Mouse (Mus musculus) forebrain, embryonic 14.5 days (tissue): ENCODE measurements around the gene Mrpl18. TPM values are rescaled to one million over a fixed set of nuclear protein-coding genes. Genes with fewer than 3 reads are reported as not detected.
"Not testable (repeated sequence)": the region's sequence is repeated elsewhere in the genome, so short reads cannot be mapped to it uniquely, and the experiment has no call there.

Source experiments
- ATAC-seq: fragments of 200-750 bp; cut with Nextera tagmentation; 2 replicates; pipeline ENCODE4 v1.8.0; 2017; ENCODE audit warnings: mild to moderate bottlenecking, moderate library complexity
- DNase-seq: peaks from one replicate; pipeline ENCODE4 v3.0.0-alpha.2; 2015; ENCODE audit warnings: low spot score
- H3K27ac ChIP-seq: fragments of 300-500 bp; sonication (generic); 2 replicates; pipeline ENCODE4 v1.5.1; 2014; ENCODE audit warnings: low read depth, mild to moderate bottlenecking, control low read depth, low read length, moderate library complexity
- H3K27me3 ChIP-seq: fragments of 300-500 bp; sonication (generic); replicated peaks from 2 replicates; pipeline ENCODE4 v1.6.1; 2014; ENCODE audit warnings: low read length, control low read depth, mixed read lengths; ENCODE audit not compliant: control insufficient read depth, insufficient read depth
- H3K36me3 ChIP-seq: fragments of 300-500 bp; sonication (generic); 2 replicates; pipeline ENCODE4 v1.6.1; 2014; ENCODE audit warnings: low read length, control low read depth; ENCODE audit not compliant: control insufficient read depth, insufficient read depth
- H3K4me1 ChIP-seq: fragments of 300-500 bp; sonication (generic); 2 replicates; pipeline ENCODE4 v1.6.1; 2014; ENCODE audit warnings: antibody characterized with exemption, low read length, control low read depth; ENCODE audit not compliant: control insufficient read depth, insufficient read depth
- H3K4me2 ChIP-seq: fragments of 300-500 bp; sonication (generic); 2 replicates; pipeline ENCODE4 v1.6.1; 2014; ENCODE audit warnings: mild to moderate bottlenecking, control low read depth, low read length
- H3K4me3 ChIP-seq: fragments of 300-500 bp; sonication (generic); 2 replicates; pipeline ENCODE4 v1.5.1; 2014; ENCODE audit warnings: low read depth, low read length, control low read depth
- H3K9ac ChIP-seq: fragments of 300-500 bp; sonication (generic); 2 replicates; pipeline ENCODE4 v1.6.1; 2014; ENCODE audit warnings: mild to moderate bottlenecking, low read length, control low read depth, moderate library complexity
- H3K9me3 ChIP-seq: fragments of 300-500 bp; sonication (generic); replicated peaks from 2 replicates; pipeline ENCODE4 v1.6.1; 2016; ENCODE audit warnings: low read length, control low read depth, mixed read lengths; ENCODE audit not compliant: control insufficient read depth
- whole genome bisulfite sequencing: fragments of 180-500 bp; shearing (Covaris S2); extraction: QIAGEN DNeasy Blood & Tissue Kit; methylation state at CpG from one replicate; pipeline ENCODE4 v1.1.7; 2014; 5-methylcytosine and 5-hydroxymethylcytosine counted together
- polyA plus RNA-seq: library from polyadenylated mRNA; unstranded; fragments of >200 nt; fragmentation: Nextera tagmentation; extraction: Ambion mirVana; gene quantifications from 2 replicates; pipeline ENCODE4 v1.2.1, GENCODE M21; 2014

Gene Mrpl18
- 113 and 128 TPM in 2 replicates for polyA plus RNA-seq

DNA sequence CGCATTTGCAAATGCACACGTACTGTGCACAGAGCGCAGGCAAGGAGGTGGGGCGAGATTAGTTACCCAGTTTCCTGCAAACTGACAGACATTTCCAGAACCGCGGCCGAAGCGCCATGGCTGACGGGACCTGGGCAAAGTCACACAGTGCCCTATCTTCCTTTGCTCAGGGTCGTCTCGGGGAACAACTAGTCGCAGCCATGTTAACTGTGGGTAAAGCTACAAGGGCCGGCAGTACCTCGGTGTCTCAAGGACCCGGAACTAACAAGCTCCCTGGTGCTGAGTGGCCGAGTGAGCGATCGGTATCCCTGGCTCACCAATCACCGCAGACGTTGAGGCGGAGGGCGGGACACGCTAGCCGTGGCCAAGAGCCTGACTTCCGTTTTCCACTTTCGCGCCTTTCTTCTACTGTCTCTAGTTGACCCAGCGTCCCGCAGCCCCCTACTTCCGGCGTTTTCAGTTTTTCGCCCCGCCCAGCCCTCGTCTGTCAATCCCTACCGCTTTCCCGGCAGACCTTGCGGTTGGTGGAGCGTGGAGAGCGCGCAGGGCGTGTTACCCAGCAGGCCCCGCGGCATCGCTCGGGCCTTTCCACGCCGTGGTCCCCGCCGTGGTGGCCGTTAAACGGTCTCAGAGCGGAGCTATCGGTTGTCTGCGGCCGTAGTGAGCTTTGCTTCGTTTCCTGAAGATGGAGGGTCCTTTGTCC, at the start of gene Mrpl18:
Gene Mrpl18 (minus strand): TSS at position 465 of the 703 bp plus-strand sequence.
- Histone ChIP-seq H3K36me3 (peaks cover 55% of the 10 kb centered on the region), H3K4me2 (peak within 1 kb of the TSS; percentile 90)

DNA sequence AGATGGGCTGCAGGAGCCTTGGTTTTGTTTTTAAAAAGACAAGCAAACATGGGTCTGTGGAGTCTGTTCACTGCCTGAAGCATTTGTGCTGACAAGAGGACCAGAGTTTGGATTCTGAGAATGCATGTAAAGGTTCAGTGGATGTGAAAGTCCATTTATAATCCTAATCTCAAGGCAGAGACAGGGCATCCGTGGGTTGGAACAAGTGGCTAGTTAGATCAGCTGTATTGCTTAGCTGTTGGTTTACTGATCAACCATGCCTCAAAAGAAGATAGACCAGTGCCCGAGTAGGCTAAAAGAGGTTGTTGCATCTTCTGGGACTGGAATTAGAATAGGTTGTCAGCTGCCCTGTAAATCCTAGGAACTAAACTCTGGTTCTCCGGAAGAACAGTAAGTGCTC, 47.3 kb upstream of the Mrpl18 start:
- WGBS, result 93% methylated on average over 3 of the region's 3 CpGs
- DNase-seq (no peak), ATAC-seq (no peak)
- Histone ChIP-seq H3K27ac (no peak overlapping the region), H3K36me3 (peaks cover 34% of the 10 kb centered on the region), H3K27me3 (no peaks in the 10 kb centered on the region), H3K9me3 (no peaks in the 10 kb centered on the region), H3K9ac (no peak overlapping the region), H3K4me1 (peaks cover 9% of the 10 kb centered on the region; the same call in 1 of the 2 replicates), H3K4me3 (no peak overlapping the region), H3K4me2 (no peak overlapping the region)

More for the DNA sequence above, at the start of gene Mrpl18:
- H3K9ac ChIP-seq, result peak within 1 kb of the TSS; percentile 96
- H3K27ac ChIP-seq, result peak within 1 kb of the TSS; percentile 84
- DNase-seq (peak; percentile 100), ATAC-seq (peak; percentile 99)
- peaks cover 6% of the 10 kb centered on the region; the same call in 1 of the 2 replicates for H3K4me1 ChIP-seq
- H3K27me3 ChIP-seq, result no peaks in the 10 kb centered on the region
- peak within 1 kb of the TSS; percentile 91 for H3K4me3 ChIP-seq
- no peaks in the 10 kb centered on the region for H3K9me3 ChIP-seq
- WGBS, result under 1% methylated on average over 56 of the region's 56 CpGs

DNA sequence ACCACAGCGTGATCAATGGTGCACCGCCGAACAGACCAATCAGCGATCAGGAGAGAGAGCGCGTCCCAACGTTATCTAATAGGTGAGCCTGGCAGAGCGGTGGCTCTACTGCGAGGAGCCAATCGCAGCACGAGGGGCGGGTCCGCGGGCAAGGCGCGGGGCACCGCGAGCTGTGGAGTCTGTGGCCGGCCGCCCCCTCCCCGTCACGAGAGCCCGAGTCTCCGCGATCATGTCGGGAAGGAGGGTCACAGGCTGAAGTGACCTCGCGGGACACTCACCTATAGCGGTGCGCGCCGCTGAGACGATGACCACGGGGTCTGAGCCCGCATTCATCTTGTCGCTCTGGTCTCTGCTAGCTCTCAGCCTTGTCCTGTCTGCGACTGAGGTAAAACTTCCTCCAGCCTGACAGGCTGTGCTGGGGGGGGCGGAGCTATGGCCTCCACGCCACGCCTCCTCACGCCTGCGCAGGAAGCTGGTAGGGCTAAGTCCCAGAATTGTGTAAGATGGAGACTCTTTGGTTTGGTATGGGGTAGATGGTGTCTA, 44.3 kb upstream of the Mrpl18 start, which contains the start of gene Acat2:
Gene Acat2 (minus strand): TSS at position 417 of the 543 bp plus-strand sequence.
- 0% methylated on average over 42 of the region's 42 CpGs for WGBS
- H3K9me3 ChIP-seq, result no peaks in the 10 kb centered on the region
- H3K36me3 ChIP-seq, result peaks cover 27% of the 10 kb centered on the region
- peak within 1 kb of the TSS; percentile 63 for H3K4me2 ChIP-seq
- DNase-seq, result peak; percentile 97
- peak within 1 kb of the TSS; percentile 60 for H3K4me3 ChIP-seq
- peak; percentile 99 for ATAC-seq
- no peaks in the 10 kb centered on the region for H3K27me3 ChIP-seq
- H3K9ac ChIP-seq, result peak within 1 kb of the TSS; percentile 65
- peak within 1 kb of the TSS; percentile 88 for H3K27ac ChIP-seq
- H3K4me1 ChIP-seq, result peaks cover 9% of the 10 kb centered on the region; the same call in 1 of the 2 replicates

DNA sequence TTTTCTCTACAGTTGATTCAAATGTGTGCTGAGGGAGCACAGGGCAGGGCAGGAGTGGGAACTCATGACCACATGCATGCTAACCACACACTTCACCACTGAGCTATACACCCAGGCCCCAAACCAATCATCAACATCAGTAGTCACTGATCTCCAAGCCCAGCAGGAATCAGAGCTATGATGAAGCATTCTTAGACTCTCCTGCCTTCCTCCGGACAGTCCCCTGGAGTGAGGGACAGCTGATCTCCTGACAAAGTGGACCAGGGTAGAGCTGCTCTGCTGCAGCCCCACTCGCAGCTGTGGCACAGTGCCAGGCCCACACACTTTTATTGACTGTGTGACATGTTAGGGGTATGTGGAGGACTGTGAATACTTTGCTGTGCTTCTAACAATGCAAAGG, 43.2 kb upstream of the Mrpl18 start:
- not testable (repeated sequence) for H3K9ac ChIP-seq, H3K27me3 ChIP-seq, DNase-seq, H3K27ac ChIP-seq, H3K4me1 ChIP-seq, ATAC-seq, H3K9me3 ChIP-seq
- Histone ChIP-seq H3K4me2 (peak overlapping the region; percentile 43), H3K36me3 (peaks cover 21% of the 10 kb centered on the region), H3K4me3 (peak overlapping the region; percentile 18)
- 25% methylated on average over 1 of the region's 2 CpGs for WGBS

DNA sequence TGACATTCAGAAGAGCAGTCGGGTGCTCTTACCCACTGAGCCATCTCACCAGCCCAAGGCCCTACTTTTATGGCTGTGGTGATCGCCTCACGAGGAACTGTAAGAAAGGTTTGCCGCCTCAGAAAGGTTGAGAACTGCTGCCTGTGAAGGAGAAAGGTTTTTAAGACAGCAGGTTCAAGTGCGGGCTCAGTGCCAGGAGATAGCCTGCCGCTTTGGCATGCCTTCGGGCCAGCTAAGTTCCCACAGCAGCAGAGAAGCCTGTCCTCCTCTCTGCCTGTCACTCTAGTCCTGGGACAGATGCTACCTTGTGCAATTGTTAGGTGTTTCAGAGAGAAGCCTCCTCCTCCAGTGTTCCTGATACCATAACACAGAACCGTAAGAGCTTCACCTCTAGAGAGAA, 40.5 kb upstream of the Mrpl18 start:
- H3K4me1 ChIP-seq, result peaks cover 9% of the 10 kb centered on the region; the same call in 1 of the 2 replicates
- H3K4me3 ChIP-seq, result no peak overlapping the region
- H3K4me2 ChIP-seq, result no peak overlapping the region
- no peaks in the 10 kb centered on the region for H3K9me3 ChIP-seq
- H3K27me3 ChIP-seq, result no peaks in the 10 kb centered on the region
- H3K36me3 ChIP-seq, result peaks cover 38% of the 10 kb centered on the region
- no peak overlapping the region for H3K27ac ChIP-seq
- ATAC-seq, result no peak
- no peak overlapping the region for H3K9ac ChIP-seq
- no peak for DNase-seq
- 87% methylated on average over 8 of the region's 8 CpGs for WGBS

DNA sequence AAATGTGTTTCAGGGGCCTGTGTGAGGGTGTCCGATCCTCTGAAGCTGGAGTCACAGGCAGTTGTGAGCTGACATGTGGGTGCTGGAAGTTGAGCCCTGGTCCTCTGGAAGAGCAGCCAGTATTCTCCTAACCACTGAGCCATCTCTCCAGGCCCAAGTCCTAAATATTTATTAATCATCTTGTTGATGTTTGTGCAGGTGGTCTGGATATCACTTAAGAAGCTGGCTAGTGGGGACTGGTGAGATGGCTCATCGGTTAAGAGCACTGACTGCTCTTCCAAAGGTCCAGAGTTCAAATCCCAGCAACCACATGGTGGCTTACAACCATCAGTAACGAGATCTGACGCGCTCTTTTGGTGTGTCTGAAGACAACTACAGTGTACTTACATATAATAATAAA, 33.5 kb upstream of the Mrpl18 start:
- Histone ChIP-seq H3K36me3 (peaks cover 73% of the 10 kb centered on the region), H3K4me3 (no peak overlapping the region), H3K9ac (no peak overlapping the region), H3K27ac (no peak overlapping the region), H3K4me2 (no peak overlapping the region), H3K27me3 (no peaks in the 10 kb centered on the region), H3K9me3 (no peaks in the 10 kb centered on the region), H3K4me1 (no peaks in the 10 kb centered on the region)
- WGBS, result 92% methylated on average over 5 of the region's 5 CpGs
- ATAC-seq (no peak), DNase-seq (no peak)

DNA sequence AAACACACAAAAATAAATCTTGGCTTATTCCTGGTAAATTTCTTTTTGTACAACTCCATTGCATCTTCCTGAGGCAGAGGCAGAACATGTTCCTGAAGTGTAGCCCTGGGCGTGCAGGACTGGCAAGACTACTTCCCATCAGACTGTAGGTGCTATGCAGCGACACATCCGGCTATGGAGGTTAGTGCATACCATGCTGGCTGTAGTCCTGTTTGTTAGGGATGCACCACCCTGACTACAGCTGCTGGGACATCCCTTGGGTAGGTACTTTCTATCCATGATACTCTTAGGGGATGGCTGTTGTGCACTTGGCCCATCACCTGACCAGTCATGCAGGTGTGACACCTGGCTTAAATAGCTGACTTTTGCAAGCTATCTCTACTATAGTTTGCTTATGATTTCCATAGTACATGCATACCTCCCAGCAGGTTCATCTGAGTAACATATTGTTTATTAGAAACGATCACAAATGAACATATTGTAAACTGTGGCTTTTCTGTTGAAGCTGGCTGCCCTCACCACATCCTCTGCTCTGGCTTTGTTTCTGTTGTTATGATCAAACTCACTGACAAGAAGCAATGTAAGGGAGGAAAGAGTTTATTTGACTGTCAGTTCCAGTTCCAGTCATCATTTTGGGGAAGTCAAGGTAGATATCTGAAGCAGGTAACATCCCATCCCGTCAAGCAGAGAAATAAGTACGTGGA, 26.5 kb upstream of the Mrpl18 start:
- Histone ChIP-seq H3K4me2 (no peak overlapping the region), H3K27ac (no peak overlapping the region), H3K4me1 (peaks cover 2% of the 10 kb centered on the region; the same call in 1 of the 2 replicates), H3K9ac (no peak overlapping the region), H3K4me3 (no peak overlapping the region), H3K27me3 (no peaks in the 10 kb centered on the region), H3K36me3 (peaks cover 50% of the 10 kb centered on the region), H3K9me3 (no peaks in the 10 kb centered on the region)
- ATAC-seq (no peak), DNase-seq (no peak)
- WGBS, result 91% methylated on average over 6 of the region's 6 CpGs

DNA sequence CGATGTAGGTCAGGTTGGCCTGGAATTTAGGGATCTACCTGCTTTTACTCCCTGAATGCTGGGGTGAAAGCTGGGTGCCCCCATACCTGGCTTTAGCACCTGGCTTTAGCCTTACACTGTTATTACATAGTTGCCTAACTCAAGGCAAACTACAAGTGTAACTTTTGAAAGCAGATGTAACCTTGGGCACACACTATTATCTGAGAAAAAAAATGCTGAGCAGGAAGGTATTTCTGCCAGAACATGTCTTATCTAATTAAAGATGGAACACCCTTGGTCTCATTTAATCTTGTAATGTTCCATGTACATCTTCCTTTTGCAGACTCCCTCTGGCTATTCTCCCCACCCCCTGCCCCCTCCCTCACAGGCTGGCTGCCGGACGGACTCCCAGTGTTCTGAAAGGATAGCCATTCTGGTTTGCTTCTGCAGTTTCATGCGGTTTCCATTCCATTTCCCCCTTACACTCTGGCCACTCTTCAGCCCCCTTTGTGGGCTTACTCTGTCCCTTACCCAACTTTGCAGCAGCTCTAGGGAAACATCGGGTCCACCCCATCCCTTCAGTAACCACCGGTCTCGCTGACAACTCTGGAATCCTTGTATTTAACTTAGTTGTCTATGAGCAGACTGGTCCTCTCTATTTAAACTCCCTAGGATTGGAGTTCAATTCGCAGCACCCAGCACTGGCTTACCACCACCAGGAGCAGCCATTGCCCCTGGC, 25.6 kb upstream of the Mrpl18 start:
- peaks cover 2% of the 10 kb centered on the region; the same call in 1 of the 2 replicates for H3K4me1 ChIP-seq
- DNase-seq (no peak), ATAC-seq (no peak)
- no peak overlapping the region for H3K4me3 ChIP-seq
- H3K9ac ChIP-seq, result no peak overlapping the region
- WGBS, result 79% methylated on average over 8 of the region's 8 CpGs
- no peaks in the 10 kb centered on the region for H3K27me3 ChIP-seq
- H3K4me2 ChIP-seq, result no peak overlapping the region
- H3K27ac ChIP-seq, result no peak overlapping the region
- peaks cover 44% of the 10 kb centered on the region for H3K36me3 ChIP-seq
- H3K9me3 ChIP-seq, result no peaks in the 10 kb centered on the region
